Mouse (Mus musculus) inflammation-experienced regulatory T-cells, adult 6 months (primary cell): ENCODE measurements around the gene Lrrc8b. TPM values are rescaled to one million over a fixed set of nuclear protein-coding genes. Genes with fewer than 3 reads are reported as not detected.

Experiments used
- ATAC-seq: one replicate; pipeline ENCODE4 v1.8.0; 2017
- polyA plus RNA-seq, 3 experiments: library from polyadenylated mRNA; unstranded; fragments of 100-300 nt; shearing (Covaris generic); gene quantifications; one replicate each; pipeline ENCODE4 v1.2.1; 2017

The Lrrc8b gene
- polyA plus RNA-seq, 3 experiments from 2014 or later: 1.9 to 2.4 (median 2.1) TPM

DNA sequence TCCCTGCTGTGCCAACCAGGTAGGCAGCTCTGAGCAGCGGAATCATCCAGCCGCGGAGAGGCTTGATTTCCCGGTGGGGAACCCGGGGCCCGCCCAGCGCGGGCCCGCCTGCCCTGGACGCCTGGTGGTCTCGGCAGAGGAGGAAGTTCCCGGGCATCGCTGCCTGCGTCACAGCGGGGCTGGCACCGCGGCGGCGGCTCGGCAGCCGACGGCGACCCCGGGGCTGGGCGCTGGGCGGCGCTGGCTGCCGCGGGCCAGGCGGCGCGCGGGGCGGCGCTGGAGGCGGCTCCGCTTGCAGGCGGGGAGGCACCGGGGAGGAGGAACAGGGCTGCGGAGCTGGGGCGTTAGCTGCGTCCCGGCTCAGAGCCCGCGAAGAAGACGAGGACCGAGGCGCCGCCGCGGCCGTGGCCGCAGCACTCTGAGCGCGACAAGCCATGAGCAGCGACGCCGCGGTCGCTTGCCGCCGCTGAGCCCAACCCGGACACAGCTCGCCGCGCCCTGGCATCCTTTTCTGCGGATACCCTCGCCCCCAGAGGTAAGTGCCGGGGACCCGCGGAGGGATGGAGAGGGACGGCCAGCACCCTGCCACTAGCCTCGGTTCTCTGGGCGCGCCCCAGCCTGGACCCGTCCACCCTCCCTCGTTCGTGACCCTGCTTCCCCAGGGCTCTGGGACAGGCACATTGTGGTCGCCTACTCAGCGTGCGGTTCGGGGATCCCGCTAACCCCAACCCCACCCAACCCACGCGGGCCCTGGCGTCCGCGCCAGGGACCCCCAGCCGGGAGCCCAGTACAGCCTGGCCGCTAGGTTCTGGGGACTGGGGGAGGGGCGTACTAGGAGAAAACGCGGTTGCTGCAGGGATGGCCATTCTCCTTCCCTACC is 103.8 kb downstream of the Lrrc8b start, which contains the start of gene Lrrc8c:
TSS of gene Lrrc8c (plus strand) at position 293 of the 880 bp plus-strand sequence.
- ATAC-seq: peak; percentile 68

DNA sequence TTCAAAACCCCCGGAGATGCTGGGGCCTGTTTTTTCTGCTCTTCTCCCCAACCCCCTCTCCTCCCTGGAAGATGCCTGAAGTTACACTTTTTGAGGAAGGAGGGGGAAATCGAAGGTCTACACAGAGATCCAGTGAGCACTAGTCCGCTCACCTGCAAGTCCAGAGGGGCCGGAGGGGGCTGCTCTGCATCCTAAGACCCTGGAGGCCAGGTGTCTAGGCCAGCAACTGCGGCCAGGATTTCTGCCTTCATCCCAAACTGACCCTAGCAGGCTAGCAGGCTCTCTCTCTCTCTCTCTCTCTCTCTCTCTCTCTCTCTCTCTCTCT is 104.4 kb downstream of the Lrrc8b start:
- ATAC-seq: no peak

DNA sequence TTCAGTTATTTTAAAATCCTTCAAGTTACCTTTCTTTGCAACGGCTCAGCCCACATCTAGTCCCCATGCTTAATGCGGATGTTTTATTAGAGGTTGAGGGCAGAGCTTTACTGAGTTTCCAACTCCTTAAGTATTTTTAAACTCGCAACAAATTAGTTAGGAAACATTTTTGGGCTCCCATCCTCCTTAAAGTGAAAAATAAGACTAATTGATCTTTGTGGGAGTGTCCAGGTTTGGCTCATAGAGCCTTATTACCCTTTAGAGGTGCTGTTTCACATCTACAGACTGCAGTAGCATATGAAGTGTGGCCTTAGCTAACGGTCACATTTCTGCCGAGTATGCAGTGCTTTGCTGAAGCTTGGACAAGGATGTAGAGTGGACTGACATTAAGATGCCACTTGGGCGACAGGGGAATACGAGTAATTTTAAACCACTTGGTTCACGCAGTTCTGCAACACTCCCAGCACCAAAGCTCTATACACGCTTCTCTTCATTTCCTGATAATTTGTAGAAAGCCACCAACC is 104.9 kb downstream of the Lrrc8b start:
- no peak for ATAC-seq

DNA sequence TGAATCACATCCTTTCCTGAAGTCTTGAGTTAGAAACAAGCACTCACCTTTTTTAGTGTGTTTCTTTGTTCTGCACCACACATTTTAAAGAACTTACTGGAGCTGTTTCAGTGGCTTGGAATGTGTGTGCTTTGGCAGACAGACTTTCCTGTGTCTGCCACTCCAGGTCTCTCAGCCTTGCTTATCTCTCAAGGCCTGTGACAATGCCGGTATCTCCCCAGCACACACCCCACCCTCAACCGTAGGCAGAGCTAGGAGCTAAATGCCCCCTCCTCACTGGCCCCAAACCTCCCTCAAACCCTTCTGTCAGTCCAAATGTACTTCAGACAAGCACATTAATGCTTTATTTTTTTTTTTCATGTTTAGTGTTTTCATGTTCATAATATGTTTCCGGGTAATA is 107.9 kb downstream of the Lrrc8b start:
- no peak for ATAC-seq

DNA sequence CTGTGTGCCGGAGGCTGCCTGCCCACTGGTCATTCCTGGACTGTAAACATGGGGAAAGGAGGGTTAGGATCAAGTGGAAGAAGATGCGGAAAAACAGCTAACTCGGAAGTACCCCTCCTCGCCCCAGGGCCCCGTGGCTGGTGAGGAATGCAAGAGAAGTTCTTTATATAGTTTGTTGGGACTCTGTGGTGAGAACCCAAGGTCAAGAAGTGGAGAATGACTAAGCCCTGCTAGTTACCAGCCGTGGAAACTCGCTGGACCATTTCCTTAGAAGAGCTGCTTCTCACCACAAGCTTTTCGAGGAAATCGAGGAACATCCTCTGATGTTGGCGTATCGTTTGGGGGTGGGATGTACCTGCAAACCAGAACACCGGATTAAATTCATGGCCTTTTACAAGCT is 109.4 kb downstream of the Lrrc8b start:
- ATAC-seq: no peak

DNA sequence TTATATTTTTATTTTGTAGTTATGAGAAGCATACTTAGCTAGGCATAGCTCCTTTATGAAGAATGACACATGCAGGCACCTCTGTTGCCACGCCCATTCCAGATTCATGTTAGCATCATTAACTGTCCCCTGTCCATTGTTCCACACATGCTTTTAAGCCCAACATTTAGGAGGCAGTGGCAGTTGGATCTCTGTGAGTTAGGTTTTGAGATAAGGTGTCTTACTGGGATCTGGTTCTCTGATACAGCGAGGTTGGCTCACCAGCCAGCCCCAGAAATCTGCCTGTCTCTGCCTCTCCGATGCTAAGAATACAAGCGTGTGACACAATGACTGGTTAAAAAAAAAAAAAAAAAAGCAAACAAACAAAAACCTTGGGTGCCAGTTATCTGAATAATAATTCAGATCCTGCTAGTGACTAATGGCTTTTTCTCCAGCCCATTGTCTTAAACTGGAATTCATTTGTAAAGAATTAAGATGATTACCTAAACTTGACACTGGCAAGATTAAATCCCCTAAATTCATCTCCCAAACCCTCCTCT is 110.6 kb downstream of the Lrrc8b start:
- no peak for ATAC-seq

DNA sequence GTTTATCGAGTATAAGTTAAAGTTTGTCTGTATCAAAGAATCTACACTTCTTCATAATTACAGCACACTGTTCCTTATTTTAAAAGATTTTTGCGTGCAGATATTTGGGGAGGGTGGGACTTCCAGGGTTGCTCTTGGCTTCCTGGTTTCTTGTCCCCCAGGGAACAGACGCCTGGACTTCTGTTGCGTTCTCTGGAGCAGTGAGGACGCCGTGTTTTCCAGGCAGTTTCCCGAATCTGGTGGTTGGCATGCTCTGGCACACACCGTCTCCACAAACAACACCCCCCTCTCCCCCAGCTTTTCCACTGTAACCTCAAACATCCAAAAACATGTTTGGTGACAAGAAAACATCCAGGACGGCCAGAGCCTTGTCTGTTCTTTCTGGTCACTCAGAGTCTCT is 111.2 kb downstream of the Lrrc8b start:
- ATAC-seq: no peak

DNA sequence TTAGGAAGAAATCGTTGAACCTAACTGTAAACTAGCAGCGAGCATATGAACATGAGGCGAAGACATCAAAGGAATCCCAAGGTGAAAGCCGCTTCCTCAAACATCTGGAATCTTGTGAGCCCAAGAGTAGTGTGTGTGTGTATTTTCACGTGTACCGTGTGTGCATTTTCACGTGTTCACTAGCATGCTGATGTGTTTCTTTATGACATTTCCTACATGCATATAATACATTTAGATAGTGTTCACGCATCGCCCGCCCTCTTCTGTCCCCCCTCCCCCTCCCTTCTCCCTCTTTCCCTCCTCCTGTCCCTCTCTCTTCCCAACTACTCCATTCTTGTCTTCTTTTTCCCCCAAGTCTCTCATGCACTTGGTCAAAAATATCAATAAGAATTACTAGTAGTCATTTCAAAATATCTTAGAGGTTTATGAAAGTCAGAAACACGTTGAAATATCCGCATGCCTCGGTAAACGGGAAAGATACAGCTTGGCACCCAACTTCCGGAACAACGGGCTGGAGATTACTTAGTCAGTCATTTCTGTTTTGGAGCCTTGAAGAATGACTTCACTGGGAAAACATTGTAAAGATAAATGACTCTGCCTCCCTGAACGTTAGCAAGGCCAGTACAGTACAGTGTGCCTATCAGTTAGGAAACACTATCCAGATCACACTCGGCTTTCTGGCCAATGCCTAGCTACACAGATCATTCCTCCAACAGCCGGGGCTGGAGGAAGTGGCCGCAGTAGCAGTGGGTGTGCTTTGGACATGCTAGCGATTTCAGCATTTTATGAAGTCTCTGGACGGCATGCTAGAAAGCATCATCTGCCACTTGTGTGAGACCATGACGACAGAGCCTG is 112.1 kb downstream of the Lrrc8b start:
- ATAC-seq: no peak

DNA sequence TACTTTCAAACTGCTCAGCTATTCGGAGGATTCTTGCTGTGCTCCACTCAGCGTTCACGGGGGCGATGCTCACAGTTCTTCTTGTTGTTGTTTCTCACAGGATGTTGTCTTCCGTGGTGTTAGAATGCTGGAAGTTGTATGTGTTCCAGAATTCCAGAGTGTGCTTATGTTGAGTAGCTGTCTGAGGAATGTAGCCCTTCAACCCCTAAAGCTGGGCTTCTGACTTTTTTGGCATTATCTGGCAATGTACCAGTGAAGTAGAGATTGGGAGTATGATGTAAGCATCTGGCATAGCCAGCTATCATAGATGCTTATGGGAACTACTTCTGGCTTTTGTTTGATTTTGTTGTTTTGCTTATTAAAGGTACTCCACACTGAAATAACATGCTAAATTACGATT is 115.0 kb downstream of the Lrrc8b start:
- ATAC-seq: no peak

DNA sequence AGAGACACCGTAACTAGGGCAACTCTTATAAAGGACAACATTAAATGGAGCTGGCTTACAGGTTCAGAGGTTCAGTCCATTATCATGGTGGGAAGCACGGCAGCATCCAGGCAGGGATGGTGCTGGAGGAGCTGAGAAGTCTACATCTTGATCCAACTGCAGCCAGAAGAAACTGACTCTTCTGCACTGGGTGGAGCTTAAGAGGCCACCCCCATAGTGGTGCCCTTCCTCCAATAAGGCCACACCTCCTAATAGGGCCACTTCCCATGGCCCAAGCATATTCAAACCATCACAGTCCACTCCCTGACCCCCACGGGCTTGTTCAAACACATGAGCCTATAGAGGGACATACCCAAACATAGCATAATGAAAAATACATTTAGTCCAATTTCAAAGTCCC is 119.6 kb downstream of the Lrrc8b start:
- ATAC-seq: no peak

DNA sequence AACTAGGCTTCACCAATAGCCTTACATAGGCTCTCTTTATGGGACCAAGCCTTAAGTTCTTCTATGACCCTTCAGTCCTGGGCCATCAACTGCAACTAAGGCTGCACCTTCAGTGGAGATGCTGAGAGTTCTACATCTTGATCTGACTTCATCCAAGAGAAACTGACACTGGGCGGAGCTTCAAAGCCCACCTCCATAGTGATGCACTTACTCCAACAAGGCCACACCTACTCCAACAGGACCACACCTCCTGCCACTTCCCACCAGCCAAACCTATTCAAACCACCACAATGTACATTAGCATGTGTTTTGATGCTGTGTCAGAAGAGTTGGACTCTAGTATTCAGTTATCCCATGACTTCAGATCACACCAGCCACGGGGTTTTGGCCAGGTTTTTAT is 120.6 kb downstream of the Lrrc8b start:
- ATAC-seq: no peak

DNA sequence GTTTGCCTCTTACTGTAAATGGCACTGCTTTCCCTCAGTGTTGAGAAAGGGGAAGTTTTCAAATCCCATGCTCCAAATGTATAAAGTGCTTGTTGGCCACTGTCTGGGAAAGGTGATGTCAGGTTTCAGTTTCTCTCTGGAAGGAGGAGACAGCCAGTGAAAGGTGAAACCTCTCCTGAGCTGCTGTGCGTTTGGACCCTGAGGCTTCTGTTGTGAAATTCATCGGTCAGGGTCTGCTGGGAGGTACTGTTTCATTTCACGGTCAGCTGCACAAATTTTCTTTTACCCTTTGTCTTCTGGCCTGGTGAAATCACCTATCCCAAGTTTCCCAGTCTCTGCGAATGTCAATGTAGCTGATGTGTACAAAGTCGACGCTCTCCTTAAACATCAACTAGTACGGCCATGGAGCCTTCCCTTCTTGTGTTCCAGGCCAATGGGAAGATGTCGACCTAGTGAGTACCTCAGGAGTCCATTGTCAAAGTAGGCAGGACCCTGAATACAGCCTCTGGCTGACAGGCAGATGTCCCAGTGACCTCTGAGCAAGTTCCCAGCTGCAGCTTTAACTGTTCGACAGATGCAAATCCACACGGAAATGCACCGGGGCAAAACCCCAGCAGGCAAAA is 121.6 kb downstream of the Lrrc8b start:
- ATAC-seq: no peak

Other genes with a start within 250 kb of the Lrrc8b start
- gene Gbp10, start 176.2 kb upstream of the Lrrc8b start, polyA plus RNA-seq: 10 to 100 TPM; 30.2 to 52.7 (median 50.1) TPM
- 1 to 10 TPM; 1.2 to 8.5 (median 2.4) TPM for gene Gm43302, start 122.1 kb upstream of the Lrrc8b start, polyA plus RNA-seq
- gene Gbp6, start 122.1 kb upstream of the Lrrc8b start, polyA plus RNA-seq: 100 to 1,000 TPM; 143 to 156 (median 147) TPM
- gene Lrrc8c, start 103.6 kb downstream of the Lrrc8b start, polyA plus RNA-seq: 10 to 100 TPM; 46.9 to 77.2 (median 63.8) TPM